Mouse (Mus musculus) heart, adult 2 months (tissue): ENCODE results near the gene Gria4. TPM values are rescaled to one million over a fixed set of nuclear protein-coding genes. Genes with fewer than 3 reads are reported as not detected.
"Not testable (repeated sequence)": the region's sequence is repeated elsewhere in the genome, so short reads cannot be mapped to it uniquely, and the experiment has no call there.

ENCODE experiments used
- DNase-seq, 2 experiments: peaks; one replicate each; pipeline ENCODE4 v3.0.0; 2021
- H3K27ac ChIP-seq: fragments of 200-600 bp; 2 replicates; pipeline ENCODE4 v1.8.1; 2022
- H3K27me3 ChIP-seq: fragments of 200-500 bp; 2 replicates; pipeline ENCODE4 v1.6.1; 2012; ENCODE audit warnings: mild to moderate bottlenecking, low read length, inconsistent platforms, mixed read lengths; ENCODE audit not compliant: control insufficient read depth, insufficient read depth
- H3K36me3 ChIP-seq: fragments of 200-500 bp; 2 replicates; pipeline ENCODE4 v1.6.1; 2012; ENCODE audit warnings: low read length, inconsistent platforms; ENCODE audit not compliant: control insufficient read depth, insufficient read depth
- H3K4me1 ChIP-seq: fragments of 200-500 bp; 2 replicates; pipeline ENCODE4 v1.6.1; 2011; ENCODE audit warnings: low read length; ENCODE audit not compliant: control insufficient read depth, insufficient read depth
- H3K4me3 ChIP-seq: fragments of 200-600 bp; 2 replicates; pipeline ENCODE4 v1.8.1; 2022
- H3K79me2 ChIP-seq: fragments of 200-500 bp; replicated peaks from 2 replicates; pipeline ENCODE4 v1.6.1; 2012; ENCODE audit warnings: mild to moderate bottlenecking, inconsistent platforms, low read length, moderate library complexity, mixed read lengths; ENCODE audit not compliant: control insufficient read depth, insufficient read depth
- H3K9ac ChIP-seq: fragments of 200-500 bp; 2 replicates; pipeline ENCODE4 v1.6.1; 2012; ENCODE audit warnings: low read depth, mild to moderate bottlenecking, control low read depth, inconsistent platforms, low read length, mixed read lengths
- CTCF ChIP-seq: fragments of 200-600 bp; IDR thresholded peaks from 2 replicates; pipeline ENCODE4 v1.8.1; 2022; ENCODE audit warnings: antibody characterized with exemption, mild to moderate bottlenecking, moderate library complexity
- EP300 ChIP-seq: fragments of 200-500 bp; IDR thresholded peaks from 2 replicates; pipeline ENCODE4 v1.6.1; 2011; ENCODE audit warnings: low read depth, low read length, control low read depth; ENCODE audit not compliant: insufficient read depth
- POLR2A ChIP-seq: fragments of 200-500 bp; IDR thresholded peaks from 2 replicates; pipeline ENCODE4 v1.6.1; 2011; ENCODE audit warnings: mild to moderate bottlenecking, low read depth, low read length, control low read depth; ENCODE audit not compliant: insufficient read depth
- WGBS: fragments of 180-500 bp; shearing (Covaris S2); methylation state at CpG from one replicate; pipeline ENCODE4 v1.1.7; 2018; 5-methylcytosine and 5-hydroxymethylcytosine counted together
- intact Hi-C: fragments of 180-260 bp; cut with DNase I; formaldehyde crosslinking; loops from one replicate; pipeline ENCODE4 v1.15.1; 2025
- polyA plus RNA-seq: library from polyadenylated mRNA; depleted of rRNA; stranded (reverse); fragments of >200 nt; gene quantifications from 2 replicates; pipeline ENCODE4 v1.2.3, GENCODE M21; 2012
- total RNA-seq, 2 experiments: library from RNA; stranded (reverse); gene quantifications; 2 replicates each; pipeline ENCODE4 v1.2.3; 2021

Gria4 gene
- total and polyA plus RNA-seq, 3 experiments = 0.02 TPM; not detected in 2

- no peaks in the 10 kb centered on the region for H3K79me2 ChIP-seq
- no peak for DNase-seq
- intact Hi-C loops = no loop called here
- 30% methylated on average over 10 of the region's 10 CpGs for WGBS
- H3K27me3 ChIP-seq = no peaks in the 10 kb centered on the region; the same call in 1 of the 2 replicates
- H3K4me1 ChIP-seq = no peaks in the 10 kb centered on the region
- H3K4me3 ChIP-seq = no peak overlapping the region
- H3K27ac ChIP-seq = no peak overlapping the region
- H3K9ac ChIP-seq = no peak overlapping the region
- no peaks in the 10 kb centered on the region for H3K36me3 ChIP-seq
- TF ChIP-seq POLR2A (no peak), CTCF (no peak), EP300 (no peak)
Observed at GRCm38 (mm10) chr9:4794411-4794810, 1.6 kb downstream of the Gria4 start.

GRCm38 (mm10) chr9:4749407-4749806 lies 46.6 kb downstream of the Gria4 start:
- H3K36me3 ChIP-seq, H3K4me1 ChIP-seq, H3K27me3 ChIP-seq, H3K9ac ChIP-seq, intact Hi-C loops, H3K27ac ChIP-seq, H3K79me2 ChIP-seq, H3K4me3 ChIP-seq, DNase-seq: not testable (repeated sequence)

GRCm38 (mm10) chr9:4714086-4714485 lies 81.9 kb downstream of the Gria4 start:
- no peaks in the 10 kb centered on the region for H3K4me1 ChIP-seq
- no peak overlapping the region for H3K4me3 ChIP-seq
- TF ChIP-seq CTCF = no peak
- TF ChIP-seq EP300 = no peak
- TF ChIP-seq POLR2A = no peak
- H3K79me2 ChIP-seq = no peaks in the 10 kb centered on the region
- intact Hi-C loops = no loop called here
- H3K36me3 ChIP-seq = no peaks in the 10 kb centered on the region
- no peak overlapping the region for H3K27ac ChIP-seq
- no peak for DNase-seq
- H3K9ac ChIP-seq = no peak overlapping the region
- WGBS = 55% methylated on average over 2 of the region's 2 CpGs
- H3K27me3 ChIP-seq = no peaks in the 10 kb centered on the region

GRCm38 (mm10) chr9:4712367-4712766 lies 83.7 kb downstream of the Gria4 start:
- no peaks in the 10 kb centered on the region for H3K36me3 ChIP-seq
- H3K4me3 ChIP-seq = no peak overlapping the region
- H3K27me3 ChIP-seq = no peaks in the 10 kb centered on the region
- no peak for DNase-seq
- H3K4me1 ChIP-seq = no peaks in the 10 kb centered on the region
- H3K79me2 ChIP-seq = no peaks in the 10 kb centered on the region
- H3K27ac ChIP-seq = no peak overlapping the region
- H3K9ac ChIP-seq = no peak overlapping the region
- TF ChIP-seq POLR2A (no peak), CTCF (no peak), EP300 (no peak)
- intact Hi-C loops = no loop called here

- no peaks in the 10 kb centered on the region for H3K4me1 ChIP-seq
- no peak overlapping the region for H3K9ac ChIP-seq
- intact Hi-C loops = no loop called here
- WGBS = 56% methylated on average over 1 of the region's 1 CpGs
- no peaks in the 10 kb centered on the region for H3K79me2 ChIP-seq
- H3K4me3 ChIP-seq = no peak overlapping the region
- no peaks in the 10 kb centered on the region for H3K27me3 ChIP-seq
- no peak for DNase-seq
- H3K36me3 ChIP-seq = no peaks in the 10 kb centered on the region
- H3K27ac ChIP-seq = no peak overlapping the region
- TF ChIP-seq EP300 = no peak
- no peak for TF ChIP-seq POLR2A
- TF ChIP-seq CTCF = no peak
Observed at GRCm38 (mm10) chr9:4687149-4687548, 108.9 kb downstream of the Gria4 start.

- Histone ChIP-seq H3K36me3 (no peaks in the 10 kb centered on the region), H3K9ac (no peak overlapping the region), H3K4me1 (no peaks in the 10 kb centered on the region), H3K79me2 (no peaks in the 10 kb centered on the region), H3K27me3 (no peaks in the 10 kb centered on the region), H3K27ac (no peak overlapping the region), H3K4me3 (no peak overlapping the region)
- intact Hi-C loops = no loop called here
- DNase-seq = no peak
- no peak for TF ChIP-seq EP300
- WGBS = 42% methylated on average over 2 of the region's 2 CpGs
Observed at GRCm38 (mm10) chr9:4680244-4680643, 115.8 kb downstream of the Gria4 start.

GRCm38 (mm10) chr9:4679099-4679498 lies 116.9 kb downstream of the Gria4 start:
- no peaks in the 10 kb centered on the region for H3K4me1 ChIP-seq
- no peak overlapping the region for H3K9ac ChIP-seq
- no peak for DNase-seq
- H3K79me2 ChIP-seq = no peaks in the 10 kb centered on the region
- no peak overlapping the region for H3K4me3 ChIP-seq
- no peaks in the 10 kb centered on the region for H3K27me3 ChIP-seq
- intact Hi-C loops = no loop called here
- 81% methylated on average over 1 of the region's 1 CpGs for WGBS
- H3K36me3 ChIP-seq = no peaks in the 10 kb centered on the region
- TF ChIP-seq POLR2A = no peak
- TF ChIP-seq EP300 = no peak
- TF ChIP-seq CTCF = no peak
- H3K27ac ChIP-seq = no peak overlapping the region
